Mouse (Mus musculus) ES-Bruce4 (cell line): ENCODE data around the gene Fbxo2. TPM values are rescaled to one million over a fixed set of nuclear protein-coding genes. Genes with fewer than 3 reads are reported as not detected.

Experiments used
- H3K27ac ChIP-seq: 2 replicates; pipeline ENCODE4 v1.5.1; 2012; ENCODE audit warnings: low read length, inconsistent platforms; ENCODE audit not compliant: insufficient read depth
- H3K27me3 ChIP-seq: 2 replicates; pipeline ENCODE4 v1.6.1; 2012; ENCODE audit warnings: mild to moderate bottlenecking, low read length, inconsistent platforms; ENCODE audit not compliant: control insufficient read depth, poor library complexity, insufficient read depth, severe bottlenecking
- H3K36me3 ChIP-seq: 2 replicates; pipeline ENCODE4 v1.6.1; 2012; ENCODE audit warnings: inconsistent platforms, mild to moderate bottlenecking, low read length, moderate library complexity; ENCODE audit not compliant: control insufficient read depth, poor library complexity, insufficient read depth, severe bottlenecking
- H3K4me1 ChIP-seq: one replicate; pipeline ENCODE4 v1.8.1; 2011; ENCODE audit warnings: low read length; ENCODE audit not compliant: control insufficient read depth, insufficient read depth
- H3K4me3 ChIP-seq: 2 replicates; pipeline ENCODE4 v1.5.1; 2011; ENCODE audit warnings: low read depth, mild to moderate bottlenecking, low read length
- H3K9ac ChIP-seq: 2 replicates; pipeline ENCODE4 v1.6.1; 2012; ENCODE audit warnings: low read depth, mild to moderate bottlenecking, inconsistent platforms; ENCODE audit not compliant: poor library complexity, severe bottlenecking
- H3K9me3 ChIP-seq: replicated peaks from 2 replicates; pipeline ENCODE4 v1.6.1; 2012; ENCODE audit warnings: mild to moderate bottlenecking, low read length, inconsistent platforms; ENCODE audit not compliant: control insufficient read depth, poor library complexity, insufficient read depth, severe bottlenecking
- CTCF ChIP-seq: IDR thresholded peaks from one replicate; pipeline ENCODE4 v1.8.1; 2011; ENCODE audit warnings: low read depth, low read length
- EP300 ChIP-seq: IDR thresholded peaks from 2 replicates; pipeline ENCODE4 v1.6.1; 2011; ENCODE audit warnings: low read depth, low read length; ENCODE audit not compliant: insufficient read depth
- POLR2A ChIP-seq: IDR thresholded peaks from one replicate; pipeline ENCODE4 v1.8.1; 2011; ENCODE audit warnings: low read length; ENCODE audit not compliant: insufficient read depth
- polyA plus RNA-seq: library from polyadenylated mRNA; stranded (reverse); fragments of >200 nt; gene quantifications from 2 replicates; pipeline ENCODE4 v1.2.4, GENCODE M21; 2011; ENCODE audit warnings: low read depth; ENCODE audit not compliant: missing spikeins, insufficient read depth, insufficient read length

Gene Fbxo2
- 6.0 and 6.9 TPM in 2 replicates for polyA plus RNA-seq

- TF ChIP-seq CTCF (no peak), EP300 (0 out of 2 replicates have a peak, but pooled peaks have one; percentile 7)
- H3K27me3 ChIP-seq = no peaks in the 10 kb centered on the region
- H3K4me1 ChIP-seq = peaks cover 5% of the 10 kb centered on the region
- peak within 1 kb of the TSS; percentile 90 for H3K4me3 ChIP-seq
- peak within 1 kb of the TSS; percentile 75 for H3K9ac ChIP-seq
- H3K36me3 ChIP-seq = peaks cover 2% of the 10 kb centered on the region; the same call in 1 of the 2 replicates
- no peaks in the 10 kb centered on the region for H3K9me3 ChIP-seq
- H3K27ac ChIP-seq = no peak within 1 kb of the TSS
Measured at GRCm38 (mm10) chr4:148160436-148161390, at the start of gene Fbxo2, which contains the start of gene Fbxo44. TSS of gene Fbxo2 (plus strand) at chr4:148160621. TSS of gene Fbxo44 (minus strand) at chr4:148160482.

GRCm38 (mm10) chr4:148112519-148112918, 47.9 kb upstream of the Fbxo2 start:
- no peak overlapping the region for H3K4me3 ChIP-seq
- H3K9me3 ChIP-seq = no peaks in the 10 kb centered on the region
- no peak overlapping the region for H3K27ac ChIP-seq
- peaks cover 4% of the 10 kb centered on the region for H3K4me1 ChIP-seq
- no peaks in the 10 kb centered on the region for H3K27me3 ChIP-seq
- no peaks in the 10 kb centered on the region for H3K36me3 ChIP-seq
- TF ChIP-seq EP300 (no peak), POLR2A (no peak), CTCF (no peak)
- no peak overlapping the region for H3K9ac ChIP-seq

GRCm38 (mm10) chr4:148114758-148115391, 45.5 kb upstream of the Fbxo2 start:
- Histone ChIP-seq H3K27ac (no peak overlapping the region), H3K4me3 (no peak overlapping the region), H3K4me1 (no peaks in the 10 kb centered on the region), H3K9me3 (no peaks in the 10 kb centered on the region), H3K9ac (no peak overlapping the region), H3K36me3 (no peaks in the 10 kb centered on the region), H3K27me3 (no peaks in the 10 kb centered on the region)
- TF ChIP-seq EP300 (0 out of 2 replicates have a peak, but pooled peaks have one; percentile 25), CTCF (peak; percentile 97), POLR2A (no peak)

- H3K4me3 ChIP-seq = no peak overlapping the region
- no peaks in the 10 kb centered on the region for H3K36me3 ChIP-seq
- H3K9ac ChIP-seq = 0 out of 2 replicates have a peak overlapping the region, but pooled peaks have one; percentile 3
- TF ChIP-seq CTCF (peak; percentile 29), POLR2A (no peak), EP300 (no peak)
- H3K27me3 ChIP-seq = no peaks in the 10 kb centered on the region
- no peak overlapping the region for H3K27ac ChIP-seq
- H3K9me3 ChIP-seq = no peaks in the 10 kb centered on the region
- H3K4me1 ChIP-seq = no peaks in the 10 kb centered on the region
Measured at GRCm38 (mm10) chr4:148115467-148115866, 45.0 kb upstream of the Fbxo2 start.

- Histone ChIP-seq H3K9me3 (no peaks in the 10 kb centered on the region), H3K4me3 (no peak overlapping the region), H3K27me3 (no peaks in the 10 kb centered on the region), H3K9ac (no peak overlapping the region), H3K27ac (no peak overlapping the region), H3K36me3 (no peaks in the 10 kb centered on the region), H3K4me1 (no peaks in the 10 kb centered on the region)
- TF ChIP-seq EP300 (no peak), CTCF (peak; percentile 71), POLR2A (no peak)
Measured at GRCm38 (mm10) chr4:148116657-148117056, 43.8 kb upstream of the Fbxo2 start.

- Histone ChIP-seq H3K9ac (no peak overlapping the region), H3K27me3 (no peaks in the 10 kb centered on the region), H3K4me1 (no peaks in the 10 kb centered on the region), H3K27ac (no peak overlapping the region), H3K36me3 (no peaks in the 10 kb centered on the region), H3K4me3 (no peak overlapping the region), H3K9me3 (no peaks in the 10 kb centered on the region)
- TF ChIP-seq POLR2A (no peak), CTCF (peak; percentile 30)
Measured at GRCm38 (mm10) chr4:148117392-148117791, 43.0 kb upstream of the Fbxo2 start.
